Mouse (Mus musculus): ENCODE data around the gene Hoxa6.

DNA sequence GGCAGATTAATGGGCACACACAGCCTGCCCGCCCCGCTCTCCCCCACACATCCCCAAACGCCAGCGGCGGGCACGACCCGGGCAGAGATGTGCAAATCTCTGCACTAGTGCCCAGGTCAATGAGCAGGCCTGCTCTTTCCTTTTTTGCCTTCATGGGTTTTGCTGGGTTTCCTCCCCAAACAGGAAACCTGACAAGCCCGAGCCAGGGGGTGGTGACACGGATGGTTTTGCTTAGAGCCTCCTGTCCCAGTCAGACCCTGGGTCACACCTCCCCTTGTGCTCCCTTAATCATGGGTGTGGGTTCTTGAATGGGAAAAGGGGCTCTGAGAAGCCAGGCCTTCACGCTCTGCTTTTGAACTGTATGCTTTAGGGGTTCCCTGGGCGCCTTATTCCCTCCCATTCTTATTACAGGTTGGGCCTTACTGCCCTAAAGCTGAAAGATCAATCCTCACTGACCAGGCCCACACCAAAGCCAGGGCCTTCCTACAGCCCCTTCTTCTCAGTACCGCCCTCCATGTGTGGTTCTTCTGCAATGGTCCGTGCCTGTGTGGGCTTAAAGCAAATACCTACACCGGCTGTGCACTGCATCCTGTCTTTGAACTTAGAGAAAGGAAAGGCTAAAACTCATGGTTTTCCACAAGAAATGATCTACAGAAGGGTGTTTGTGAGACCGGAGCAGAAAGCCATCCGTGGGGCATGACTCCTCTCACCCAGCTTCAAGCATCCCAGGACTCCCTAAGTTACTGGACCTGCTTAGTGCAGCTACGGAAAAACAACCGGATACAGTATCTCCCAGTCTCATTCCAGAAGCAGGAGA, 554 bp upstream of the Hoxa6 start:
- TF ChIP-seq CTCF (IDR thresholded peaks at IDR 0.05; ENCODE audit: low read depth) (no peak), EP300 (optimal IDR thresholded peaks at IDR 0.05) (no peak)
